Mouse (Mus musculus) lung, postnatal 10 days (tissue): ENCODE data around the gene Cdh16.
"Not testable (repeated sequence)": the region's sequence is repeated elsewhere in the genome, so short reads cannot be mapped to it uniquely, and the experiment has no call there.

ENCODE experiments used
- DNase-seq: peaks from one replicate; pipeline ENCODE4 v3.0.0; 2021

Cdh16 gene

GRCm38 (mm10) chr8:104610185-104610766 is 13.9 kb downstream of the Cdh16 start:
- peak; percentile 44 for DNase-seq

GRCm38 (mm10) chr8:104609222-104609621 is 15.0 kb downstream of the Cdh16 start:
- DNase-seq, result peak; percentile 26

- DNase-seq, result no peak
Observed at GRCm38 (mm10) chr8:104607944-104608343, 16.3 kb downstream of the Cdh16 start.

- peak; percentile 80 for DNase-seq
Observed at GRCm38 (mm10) chr8:104606329-104606728, 17.9 kb downstream of the Cdh16 start.

- no peak for DNase-seq
Observed at GRCm38 (mm10) chr8:104603245-104603593, 21.0 kb downstream of the Cdh16 start.

- DNase-seq, result peak; percentile 94
Observed at GRCm38 (mm10) chr8:104602468-104603244, 21.5 kb downstream of the Cdh16 start.

- DNase-seq, result no peak
Observed at GRCm38 (mm10) chr8:104601941-104602371, 22.2 kb downstream of the Cdh16 start.

- DNase-seq, result no peak
Observed at GRCm38 (mm10) chr8:104601386-104601785, 22.8 kb downstream of the Cdh16 start.

GRCm38 (mm10) chr8:104598496-104598895 is 25.7 kb downstream of the Cdh16 start:
- DNase-seq, result no peak

- DNase-seq, result no peak
Observed at GRCm38 (mm10) chr8:104597656-104598055, 26.5 kb downstream of the Cdh16 start.

- no peak for DNase-seq
Observed at GRCm38 (mm10) chr8:104595773-104596536, 28.2 kb downstream of the Cdh16 start.

GRCm38 (mm10) chr8:104594611-104595362 is 29.4 kb downstream of the Cdh16 start:
- no peak for DNase-seq

- DNase-seq, result no peak
Observed at GRCm38 (mm10) chr8:104593536-104594325, 30.5 kb downstream of the Cdh16 start.

- no peak for DNase-seq
Observed at GRCm38 (mm10) chr8:104592566-104592965, 31.6 kb downstream of the Cdh16 start.

- no peak for DNase-seq
Observed at GRCm38 (mm10) chr8:104591856-104592255, 32.3 kb downstream of the Cdh16 start.

GRCm38 (mm10) chr8:104591133-104591834 is 32.9 kb downstream of the Cdh16 start, which contains the start of gene Pdp2:
TSS of gene Pdp2 (plus strand) at chr8:104591451.
- DNase-seq, result peak; percentile 93

- DNase-seq, result no peak
Observed at GRCm38 (mm10) chr8:104590284-104590683, 33.9 kb downstream of the Cdh16 start.

- no peak for DNase-seq
Observed at GRCm38 (mm10) chr8:104584522-104584921, 39.7 kb downstream of the Cdh16 start.

GRCm38 (mm10) chr8:104577606-104578005 is 46.6 kb downstream of the Cdh16 start:
- DNase-seq, result not testable (repeated sequence)

- no peak for DNase-seq
Observed at GRCm38 (mm10) chr8:104576820-104577219, 47.4 kb downstream of the Cdh16 start.
